Mouse (Mus musculus) kidney, adult 9 months (tissue): ENCODE results near the gene Rai14.

Experiments
- DNase-seq: peaks from one replicate; pipeline ENCODE4 v3.0.0; 2022

Rai14 gene

DNA sequence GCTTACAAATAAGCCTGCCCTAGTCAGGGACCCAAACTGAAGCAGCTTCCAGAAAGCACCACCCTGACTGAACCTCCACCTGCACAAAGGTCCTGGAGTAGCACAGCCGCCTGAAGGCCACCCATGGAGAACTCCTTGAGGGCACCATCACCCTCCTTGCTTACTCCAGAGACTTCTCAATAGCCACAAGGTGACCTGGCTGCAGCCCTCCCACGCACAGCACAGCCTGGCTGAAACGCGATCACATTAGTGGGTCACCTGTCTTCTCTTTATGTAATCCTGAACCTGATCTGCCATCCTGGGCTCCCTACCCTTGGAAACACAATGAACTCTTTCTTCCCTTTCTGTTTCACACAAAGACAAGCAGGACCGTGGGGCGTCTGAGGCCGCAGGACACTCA lies 27.1 kb downstream of the Rai14 start:
- DNase-seq, result no peak

DNA sequence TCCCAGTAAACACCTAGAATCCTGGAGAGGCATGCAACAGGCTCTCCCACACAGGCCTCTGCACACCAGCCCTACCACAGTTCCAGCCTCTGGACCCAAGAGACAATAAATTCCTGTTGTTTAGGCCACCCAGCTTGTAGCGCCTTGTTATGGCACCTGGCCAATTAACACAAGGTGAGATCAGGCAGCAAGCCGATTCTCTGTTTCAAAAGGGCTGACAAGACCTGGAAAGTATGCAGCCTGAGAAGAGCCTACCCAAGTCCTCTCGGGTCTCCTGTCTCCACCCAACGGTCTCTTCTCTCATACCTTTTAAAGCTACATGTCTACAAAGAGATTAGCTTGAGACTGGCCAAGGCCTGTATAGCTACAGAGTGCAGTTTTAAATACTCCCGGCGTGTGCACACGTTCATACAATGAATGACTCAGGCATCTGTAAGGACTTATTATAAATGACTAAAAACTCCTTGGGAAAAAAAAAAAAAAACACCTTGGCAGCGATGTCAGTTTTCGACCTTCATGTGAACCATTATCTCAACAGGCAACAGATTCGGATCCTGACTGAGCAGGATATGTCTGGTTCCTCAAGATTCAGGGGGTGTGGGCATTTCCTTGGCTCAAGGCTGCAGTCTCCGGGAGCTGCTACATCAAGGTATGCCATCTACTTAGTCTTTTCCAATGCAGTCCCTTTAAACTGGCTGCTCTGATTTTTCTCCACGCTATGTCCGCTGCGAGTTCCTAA lies 28.6 kb downstream of the Rai14 start:
- peak; percentile 62 for DNase-seq

- no peak for DNase-seq
Measured at GRCm38 (mm10) chr15:10683687-10684203, 30.7 kb downstream of the Rai14 start.

GRCm38 (mm10) chr15:10680514-10680913 lies 33.9 kb downstream of the Rai14 start:
- DNase-seq, result no peak

GRCm38 (mm10) chr15:10679571-10679970 lies 34.9 kb downstream of the Rai14 start:
- no peak for DNase-seq

DNA sequence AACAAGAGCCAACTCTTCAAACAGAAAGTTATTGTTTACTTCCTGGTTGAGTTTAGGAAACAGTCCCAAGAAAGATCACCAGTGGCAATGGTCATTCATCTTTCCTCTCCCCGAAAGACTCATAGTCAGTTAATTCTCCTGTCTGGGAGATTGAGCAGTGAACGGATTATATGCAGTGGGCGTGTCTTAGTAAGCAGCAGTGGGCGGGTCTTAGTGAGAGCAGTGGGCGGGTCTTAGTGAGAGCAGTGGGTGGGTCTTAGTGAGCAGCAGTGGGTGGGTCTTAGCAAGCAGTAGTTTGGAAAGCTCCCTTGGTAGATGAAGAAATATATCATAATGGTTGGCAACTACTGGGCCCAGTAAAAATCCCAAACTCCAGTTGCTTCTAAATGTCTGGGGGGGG lies 38.6 kb downstream of the Rai14 start:
- DNase-seq, result no peak

- no peak for DNase-seq
Measured at GRCm38 (mm10) chr15:10672880-10673279, 41.5 kb downstream of the Rai14 start.

DNA sequence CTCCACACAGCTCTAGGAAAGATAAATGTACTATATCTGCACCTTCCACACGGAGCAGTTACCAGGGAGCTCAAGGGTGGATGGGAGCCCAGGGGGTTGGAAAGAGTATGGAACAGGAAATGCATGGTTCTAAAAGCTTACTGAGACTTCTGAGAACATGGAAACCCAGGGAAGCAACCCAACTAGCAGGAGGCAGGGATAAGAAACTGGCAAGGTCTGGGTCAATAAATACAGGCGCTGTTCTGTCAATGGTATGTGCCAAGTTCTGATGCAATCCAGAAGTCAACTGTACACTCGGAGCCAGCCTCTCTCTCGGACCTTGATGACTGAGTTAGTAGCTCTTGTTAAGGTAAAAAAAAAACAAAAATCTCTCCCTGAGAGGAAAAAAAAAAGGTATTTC lies 42.6 kb downstream of the Rai14 start:
- DNase-seq, result no peak

DNA sequence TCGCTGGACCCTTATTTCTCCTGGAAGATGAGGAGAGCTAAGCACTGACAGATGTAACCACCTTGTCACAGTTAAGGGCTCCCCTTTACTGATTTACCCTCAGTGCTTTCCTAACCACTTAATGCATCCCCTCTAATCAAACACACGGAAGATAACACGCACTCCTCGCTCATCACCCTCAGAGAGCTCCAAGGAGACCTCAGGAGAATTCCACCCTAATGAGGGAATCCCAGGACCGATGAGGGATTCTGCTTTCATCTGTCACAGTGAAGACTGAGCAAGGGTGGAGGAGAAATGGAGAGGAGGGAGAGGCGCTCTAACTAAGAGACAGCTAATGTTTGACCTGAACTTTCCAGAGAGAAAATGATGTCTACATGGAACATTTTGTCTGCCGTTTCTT lies 44.3 kb downstream of the Rai14 start:
- no peak for DNase-seq

- DNase-seq, result no peak
Measured at GRCm38 (mm10) chr15:10668120-10668900, 46.1 kb downstream of the Rai14 start.

DNA sequence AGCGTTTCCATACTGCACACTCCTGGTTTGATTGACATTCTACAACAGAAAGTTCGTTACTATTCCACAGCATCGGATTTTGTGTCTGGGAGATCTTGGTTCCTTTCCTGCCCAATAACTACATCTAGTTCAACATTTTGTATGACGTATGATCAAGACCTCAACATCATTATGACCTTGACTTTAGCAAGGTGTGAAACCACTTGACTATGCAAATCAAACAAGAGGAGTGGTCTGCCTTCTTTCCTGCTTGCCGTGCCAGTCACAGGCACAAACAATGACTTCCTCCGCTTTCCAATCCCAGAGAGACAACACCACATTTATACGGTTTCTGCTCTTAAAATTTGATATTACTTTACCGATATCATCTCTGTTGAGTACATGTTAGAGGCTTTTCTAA lies 48.6 kb downstream of the Rai14 start:
- no peak for DNase-seq

GRCm38 (mm10) chr15:10664529-10664898 lies 49.9 kb downstream of the Rai14 start:
- DNase-seq, result no peak

DNA sequence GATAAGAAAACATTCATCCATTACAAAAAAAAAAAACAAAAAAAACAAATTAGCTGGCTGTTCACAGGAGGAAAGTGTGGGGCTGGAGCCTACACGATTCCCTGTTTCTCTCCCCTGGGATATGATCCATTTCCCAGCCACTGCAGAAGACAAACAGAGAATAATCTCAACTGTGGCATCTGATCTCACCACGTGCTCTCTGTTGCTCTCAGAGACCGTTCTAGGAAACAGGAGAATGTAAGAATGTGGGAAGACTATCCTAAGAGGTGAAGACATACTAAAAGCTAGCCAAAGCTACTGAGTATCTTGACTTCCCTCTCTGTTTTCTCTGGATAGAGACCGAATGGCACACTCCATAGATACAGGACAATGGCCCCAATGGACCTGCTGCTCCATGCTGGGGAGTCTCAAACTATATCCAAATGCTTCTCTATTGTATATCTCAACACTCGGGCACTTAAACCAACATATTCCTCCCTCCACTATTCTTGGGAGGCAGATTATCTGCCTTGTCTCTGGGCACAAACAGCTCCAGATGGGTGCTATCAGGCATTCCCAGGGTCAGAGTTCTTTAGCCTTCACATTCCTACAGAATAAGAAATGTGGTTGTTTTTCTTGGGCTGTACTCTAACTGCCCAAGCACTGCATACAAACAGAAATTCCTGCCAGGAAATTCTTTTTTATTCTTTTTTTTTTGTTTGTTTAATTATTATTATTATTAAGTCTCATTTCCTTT lies 50.5 kb downstream of the Rai14 start:
- peak; percentile 50 for DNase-seq

- DNase-seq, result no peak
Measured at GRCm38 (mm10) chr15:10661961-10662606, 52.3 kb downstream of the Rai14 start.

DNA sequence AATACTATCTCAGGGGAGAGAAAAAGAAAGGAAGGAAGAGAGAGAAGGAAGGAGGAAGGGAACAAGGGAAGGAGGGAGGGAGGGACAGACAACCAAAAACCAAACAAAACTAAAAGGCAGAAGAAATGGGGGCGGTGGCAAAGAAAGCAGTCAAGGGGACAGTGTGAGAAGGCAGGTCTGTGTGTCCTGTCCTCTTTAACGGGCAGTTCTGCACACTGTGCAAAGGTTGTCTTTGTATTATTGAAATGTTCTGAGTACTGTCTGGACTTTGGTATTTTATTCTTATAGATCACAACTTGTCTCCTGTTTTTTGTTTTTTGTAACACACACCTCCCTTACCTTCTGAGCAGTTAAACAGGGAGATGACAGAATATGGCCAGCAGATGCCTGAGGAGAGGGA lies 55.6 kb downstream of the Rai14 start:
- no peak for DNase-seq

GRCm38 (mm10) chr15:10656146-10656545 lies 58.3 kb downstream of the Rai14 start:
- DNase-seq, result no peak

DNA sequence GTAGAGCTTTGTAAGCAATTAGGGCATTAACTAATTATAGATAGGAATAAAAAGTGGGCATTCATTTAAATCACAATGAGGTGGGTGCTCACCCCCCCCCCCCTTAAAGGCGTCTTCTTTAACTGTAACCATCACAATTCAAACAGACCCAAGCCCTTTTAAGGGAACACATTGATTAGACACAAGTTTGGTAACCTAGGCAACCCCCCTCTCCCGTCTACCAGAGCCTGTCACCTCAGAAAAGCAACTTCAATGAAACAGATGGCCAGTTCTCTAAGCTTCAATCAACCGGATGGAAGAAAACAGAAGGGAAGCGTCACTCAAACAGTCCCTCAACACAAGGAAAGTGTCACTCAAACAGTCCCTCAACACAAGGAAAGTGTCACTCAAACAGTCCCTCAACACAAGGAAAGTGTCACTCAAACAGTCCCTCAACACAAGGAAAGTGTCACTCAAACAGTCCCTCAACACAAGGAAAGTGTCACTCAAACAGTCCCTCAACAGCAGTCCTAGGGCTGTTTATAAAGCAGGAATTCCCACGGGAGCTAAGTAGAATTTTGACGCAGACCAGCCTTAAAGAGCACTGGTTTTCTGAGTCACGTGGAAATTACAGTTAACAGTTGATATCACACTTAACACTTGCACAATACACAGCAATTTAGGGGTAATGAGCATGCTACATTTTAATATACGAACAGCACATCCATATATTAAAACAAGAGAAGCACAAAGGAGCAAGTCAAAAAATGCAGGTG lies 59.1 kb downstream of the Rai14 start:
- DNase-seq, result no peak

GRCm38 (mm10) chr15:10654696-10655095 lies 59.7 kb downstream of the Rai14 start:
- no peak for DNase-seq

DNA sequence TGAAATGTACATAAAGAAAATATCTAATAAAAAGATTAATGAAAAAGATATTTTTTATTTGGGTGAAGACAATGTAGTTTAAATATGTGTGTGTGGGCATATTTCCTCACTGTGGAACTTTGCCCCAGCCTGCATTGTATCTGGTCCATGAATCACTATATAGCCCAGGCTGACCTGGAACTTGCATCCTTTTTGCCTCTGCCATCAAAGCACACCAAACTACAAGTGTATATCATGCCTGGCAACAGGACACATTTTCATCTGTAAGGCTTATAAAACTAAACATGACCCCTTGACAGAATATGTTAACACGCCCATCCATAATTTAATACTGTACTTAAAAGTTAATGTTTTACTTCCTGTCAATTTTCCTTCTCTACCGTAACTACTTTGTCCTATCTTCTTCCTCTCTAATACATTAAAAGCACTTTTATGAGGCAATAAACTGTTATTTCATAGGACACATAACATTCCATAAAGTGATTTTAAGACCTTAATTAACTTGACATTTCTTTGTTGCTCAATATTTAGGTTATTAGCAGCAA lies 61.4 kb downstream of the Rai14 start:
- DNase-seq, result no peak

- DNase-seq, result peak; percentile 42
Measured at GRCm38 (mm10) chr15:10648372-10649109, 65.9 kb downstream of the Rai14 start.

- no peak for DNase-seq
Measured at GRCm38 (mm10) chr15:10646297-10646696, 68.1 kb downstream of the Rai14 start.
